Mouse (Mus musculus): ENCODE results near the gene Nt5c. TPM values are rescaled to one million over a fixed set of nuclear protein-coding genes. Genes with fewer than 3 reads are reported as not detected.

The Nt5c gene
- polyA plus RNA-seq, 1 experiment from 2014 or later: 48.3 TPM

DNA sequence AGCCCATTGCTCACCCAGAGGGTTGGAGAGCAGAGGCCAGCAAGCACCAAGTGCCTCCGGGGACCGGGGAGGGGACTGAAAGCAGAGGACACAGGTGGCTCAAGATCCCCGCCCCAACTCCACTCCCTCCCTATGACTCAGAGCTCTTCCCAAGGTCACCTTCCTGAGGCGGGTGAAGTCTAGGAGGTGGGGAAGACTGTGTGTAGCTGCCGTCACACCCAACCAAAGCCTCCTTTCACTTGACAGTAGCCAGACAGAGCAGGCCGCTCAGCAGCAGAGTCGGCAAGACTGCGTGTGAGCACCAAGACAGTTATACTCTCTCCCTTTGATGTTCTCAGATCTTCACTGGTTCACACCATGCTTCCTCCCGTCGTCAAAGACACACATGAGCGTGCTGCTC is 28.3 kb downstream of the Nt5c start:
- Histone ChIP-seq H3K36me3 (replicated peaks; ENCODE audit: insufficient read depth, low read length) (no peaks in the 10 kb centered on the region), H3K27ac (ENCODE audit: low read depth) (no peak overlapping the region), H3K9me3 (ENCODE audit: low read length) (no peaks in the 10 kb centered on the region), H3K4me1 (ENCODE audit: insufficient read depth) (peaks cover 10% of the 10 kb centered on the region), H3K4me2 (ENCODE audit: low read depth, low read length) (peak overlapping the region; percentile 36; the same call in 1 of the 2 replicates), H3K9ac (replicated peaks) (no peak overlapping the region), H3K4me3 (ENCODE audit: low read depth, low read length) (no peak overlapping the region), H3K27me3 (ENCODE audit: insufficient read depth, low read length) (no peaks in the 10 kb centered on the region)
- WGBS (ENCODE audit: insufficient replicate concordance): 70% methylated on average over 11 of the region's 11 CpGs
- TF ChIP-seq EP300 (IDR thresholded peaks at IDR 0.05; ENCODE audit: low read depth) (no peak), CTCF (IDR thresholded peaks at IDR 0.05; ENCODE audit: low read depth) (no peak)
- DNase-seq (no peak), ATAC-seq (no peak)

DNA sequence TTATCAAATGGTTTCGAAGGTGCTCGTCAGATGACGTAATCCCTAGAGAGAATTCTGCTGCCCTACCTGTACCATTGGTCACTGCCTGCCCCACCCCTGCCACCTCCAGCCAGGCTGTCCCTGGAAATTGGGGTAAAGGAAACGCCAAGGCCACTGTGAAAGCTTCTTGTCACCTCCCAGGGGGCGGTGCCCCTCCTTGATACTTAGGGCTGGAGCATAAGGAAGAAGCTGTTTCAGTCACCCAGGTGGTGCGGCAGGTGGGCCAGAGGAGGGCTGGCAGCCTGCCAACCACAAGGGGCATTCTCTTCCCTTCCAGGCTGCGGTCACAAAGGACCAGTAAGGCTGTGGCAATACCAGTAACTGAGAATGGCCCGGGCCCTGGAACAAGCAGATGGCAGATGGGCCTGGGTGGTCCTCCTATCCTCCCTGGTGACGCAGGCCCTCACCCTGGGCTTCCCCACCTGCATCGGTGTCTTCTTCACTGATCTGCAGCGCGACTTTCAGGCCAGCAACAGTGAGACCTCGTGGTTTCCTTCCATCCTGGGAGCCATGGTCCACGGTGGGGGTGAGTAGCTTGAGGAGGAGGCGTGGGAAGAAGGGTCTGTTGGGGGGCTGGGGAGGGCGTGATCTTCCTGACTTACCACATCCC is 29.3 kb downstream of the Nt5c start, which contains the start of gene Slc16a5:
TSS of gene Slc16a5 (plus strand) at position 232 of the 649 bp plus-strand sequence.
- 0 out of 2 replicates have a peak within 1 kb of the TSS, but pooled peaks have one; percentile 10 for H3K4me3 ChIP-seq (ENCODE audit: low read depth, low read length)
- TF ChIP-seq CTCF (IDR thresholded peaks at IDR 0.05; ENCODE audit: low read depth) (no peak), EP300 (IDR thresholded peaks at IDR 0.05; ENCODE audit: low read depth) (peak; percentile 55)
- H3K4me2 ChIP-seq (ENCODE audit: low read depth, low read length): peak within 1 kb of the TSS; percentile 36

DNA sequence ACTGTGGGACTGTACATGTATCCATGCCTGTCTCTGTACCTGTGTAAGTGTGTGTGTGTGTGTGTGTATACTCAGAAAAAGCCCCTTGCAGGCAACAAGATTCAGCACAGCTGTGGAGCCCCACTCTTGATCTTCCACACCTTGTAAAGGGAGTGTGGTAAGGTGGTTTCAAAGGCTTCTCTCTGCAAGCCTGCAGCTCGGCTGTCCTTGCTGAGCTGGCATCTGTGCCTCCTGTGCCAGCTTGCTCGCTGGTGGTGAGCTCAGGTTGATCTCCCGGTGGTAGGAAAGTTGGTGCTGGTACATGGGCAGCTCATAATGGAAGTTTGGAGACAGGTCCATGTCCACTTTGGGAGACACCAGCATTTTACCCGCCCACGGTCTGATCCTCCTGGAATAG is 29.8 kb downstream of the Nt5c start:
- Histone ChIP-seq H3K27ac (ENCODE audit: low read depth) (peak overlapping the region; percentile 76), H3K9ac (replicated peaks) (no peak overlapping the region), H3K4me2 (ENCODE audit: low read depth, low read length) (no peak overlapping the region), H3K27me3 (ENCODE audit: insufficient read depth, low read length) (no peaks in the 10 kb centered on the region), H3K9me3 (ENCODE audit: low read length) (no peaks in the 10 kb centered on the region), H3K4me1 (ENCODE audit: insufficient read depth) (peaks cover 18% of the 10 kb centered on the region), H3K4me3 (ENCODE audit: low read depth, low read length) (no peak overlapping the region), H3K36me3 (replicated peaks; ENCODE audit: insufficient read depth, low read length) (no peaks in the 10 kb centered on the region)
- ATAC-seq (peak; percentile 18; the same call in 1 of the 2 replicates), DNase-seq (no peak)
- 48% methylated on average over 5 of the region's 5 CpGs for WGBS (ENCODE audit: insufficient replicate concordance)
- no peak for TF ChIP-seq EP300 (IDR thresholded peaks at IDR 0.05; ENCODE audit: low read depth)

More for the DNA sequence above, 29.3 kb downstream of the Nt5c start, which contains the start of gene Slc16a5:
- H3K27ac ChIP-seq (ENCODE audit: low read depth): peak within 1 kb of the TSS; percentile 76
- ATAC-seq: peak; percentile 87
- no peaks in the 10 kb centered on the region for H3K27me3 ChIP-seq (ENCODE audit: insufficient read depth, low read length)
- peaks cover 18% of the 10 kb centered on the region for H3K4me1 ChIP-seq (ENCODE audit: insufficient read depth)
- peak; percentile 51 for DNase-seq
- 63% methylated on average over 15 of the region's 16 CpGs for WGBS (ENCODE audit: insufficient replicate concordance)
- peak within 1 kb of the TSS; percentile 24; the same call in 1 of the 2 replicates for H3K9ac ChIP-seq (replicated peaks)
- no peaks in the 10 kb centered on the region for H3K9me3 ChIP-seq (ENCODE audit: low read length)
- no peaks in the 10 kb centered on the region for H3K36me3 ChIP-seq (replicated peaks; ENCODE audit: insufficient read depth, low read length)

DNA sequence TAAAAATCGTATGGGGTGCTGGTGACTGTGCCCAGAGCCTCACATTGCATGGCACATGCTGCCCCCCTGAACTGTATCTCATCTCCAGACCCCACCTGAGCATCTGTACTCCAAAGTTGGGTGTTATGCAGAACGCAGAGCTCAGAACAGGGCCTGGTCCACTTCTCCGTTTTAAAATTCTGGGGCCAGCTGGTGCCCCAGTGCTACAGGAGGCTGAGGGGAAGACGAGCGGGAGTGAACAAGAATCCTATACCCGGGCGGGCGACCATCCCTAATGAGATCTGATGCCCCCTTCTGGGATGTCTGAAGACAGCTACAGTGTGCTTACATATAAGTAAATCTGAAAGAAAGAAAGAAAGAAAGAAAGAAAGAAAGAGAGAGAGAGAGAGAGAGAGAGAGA is 30.7 kb downstream of the Nt5c start:
- no peak overlapping the region for H3K9ac ChIP-seq (replicated peaks)
- H3K4me1 ChIP-seq (ENCODE audit: insufficient read depth): peaks cover 18% of the 10 kb centered on the region
- TF ChIP-seq EP300 (IDR thresholded peaks at IDR 0.05; ENCODE audit: low read depth) (no peak), CTCF (IDR thresholded peaks at IDR 0.05; ENCODE audit: low read depth) (no peak)
- H3K27ac ChIP-seq (ENCODE audit: low read depth): no peak overlapping the region
- 38% methylated on average over 8 of the region's 8 CpGs for WGBS (ENCODE audit: insufficient replicate concordance)
- no peaks in the 10 kb centered on the region for H3K36me3 ChIP-seq (replicated peaks; ENCODE audit: insufficient read depth, low read length)
- no peak for DNase-seq
- ATAC-seq: no peak
- no peak overlapping the region for H3K4me2 ChIP-seq (ENCODE audit: low read depth, low read length)
- H3K27me3 ChIP-seq (ENCODE audit: insufficient read depth, low read length): no peaks in the 10 kb centered on the region
- H3K9me3 ChIP-seq (ENCODE audit: low read length): no peaks in the 10 kb centered on the region
- no peak overlapping the region for H3K4me3 ChIP-seq (ENCODE audit: low read depth, low read length)

DNA sequence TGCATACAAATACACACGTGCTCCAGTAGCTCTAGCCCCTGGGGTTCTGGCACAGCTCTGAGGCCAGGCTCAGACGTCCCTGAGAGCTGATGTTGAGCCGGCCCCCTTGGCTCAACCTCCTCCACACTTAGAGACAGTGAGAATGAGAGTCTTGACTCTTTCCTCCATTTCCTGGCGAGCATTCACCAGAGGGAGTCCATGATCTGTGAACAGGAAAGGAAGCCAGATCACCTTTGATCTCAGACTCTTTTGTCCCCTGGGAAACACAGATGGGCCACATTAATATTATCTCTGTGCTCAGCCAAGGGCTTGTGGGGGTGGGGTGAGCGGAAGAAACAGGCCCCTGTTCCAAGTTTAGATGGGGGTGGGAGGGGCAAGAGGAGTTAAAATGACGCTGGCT is 34.3 kb downstream of the Nt5c start:
- Histone ChIP-seq H3K4me2 (ENCODE audit: low read depth, low read length) (no peak overlapping the region), H3K36me3 (replicated peaks; ENCODE audit: insufficient read depth, low read length) (no peaks in the 10 kb centered on the region), H3K27ac (ENCODE audit: low read depth) (no peak overlapping the region), H3K4me3 (ENCODE audit: low read depth, low read length) (no peak overlapping the region), H3K4me1 (ENCODE audit: insufficient read depth) (peaks cover 13% of the 10 kb centered on the region), H3K27me3 (ENCODE audit: insufficient read depth, low read length) (no peaks in the 10 kb centered on the region), H3K9me3 (ENCODE audit: low read length) (0 out of 2 replicates have a peak, but pooled peaks cover 2% of the 10 kb centered on the region), H3K9ac (replicated peaks) (no peak overlapping the region)
- DNase-seq: no peak
- WGBS (ENCODE audit: insufficient replicate concordance): 37% methylated on average over 6 of the region's 6 CpGs
- no peak for ATAC-seq
- no peak for TF ChIP-seq CTCF (IDR thresholded peaks at IDR 0.05; ENCODE audit: low read depth)
- TF ChIP-seq EP300 (IDR thresholded peaks at IDR 0.05; ENCODE audit: low read depth): no peak

DNA sequence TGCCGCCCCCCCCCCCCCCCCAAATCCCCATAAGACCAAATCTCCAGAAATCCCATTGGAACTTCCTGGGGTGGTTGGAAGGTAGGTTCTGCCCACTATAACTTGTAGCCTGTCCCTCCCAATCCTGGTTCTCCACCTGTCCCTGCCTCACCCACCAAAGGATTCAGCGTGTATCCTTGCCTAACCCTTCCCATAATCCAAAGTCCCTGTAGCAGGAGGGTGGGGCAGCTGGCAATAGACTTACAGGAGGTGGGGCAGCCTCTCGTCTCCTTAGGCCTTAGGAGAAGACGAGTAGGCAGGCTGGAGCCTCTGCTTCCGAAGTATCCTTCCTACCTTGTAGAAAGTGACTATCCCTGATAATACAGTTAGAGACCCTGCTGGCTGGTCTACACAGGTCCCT is 35.5 kb downstream of the Nt5c start:
- Histone ChIP-seq H3K9ac (replicated peaks) (no peak overlapping the region), H3K4me2 (ENCODE audit: low read depth, low read length) (no peak overlapping the region), H3K9me3 (ENCODE audit: low read length) (0 out of 2 replicates have a peak, but pooled peaks cover 2% of the 10 kb centered on the region), H3K27ac (ENCODE audit: low read depth) (no peak overlapping the region), H3K4me1 (ENCODE audit: insufficient read depth) (peaks cover 9% of the 10 kb centered on the region), H3K36me3 (replicated peaks; ENCODE audit: insufficient read depth, low read length) (no peaks in the 10 kb centered on the region), H3K4me3 (ENCODE audit: low read depth, low read length) (no peak overlapping the region), H3K27me3 (ENCODE audit: insufficient read depth, low read length) (no peaks in the 10 kb centered on the region)
- DNase-seq (no peak), ATAC-seq (no peak)
- TF ChIP-seq EP300 (IDR thresholded peaks at IDR 0.05; ENCODE audit: low read depth): no peak
- TF ChIP-seq CTCF (IDR thresholded peaks at IDR 0.05; ENCODE audit: low read depth): no peak
- WGBS (ENCODE audit: insufficient replicate concordance): 82% methylated on average over 5 of the region's 5 CpGs

All from liver, postnatal 0 days (tissue).